Mouse (Mus musculus): ENCODE results near the gene Crabp1. TPM values are rescaled to one million over a fixed set of nuclear protein-coding genes. Genes with fewer than 3 reads are reported as not detected.

Crabp1 gene
- polyA plus RNA-seq, 1 experiment = 12.2 TPM

- TF ChIP-seq CTCF (IDR thresholded peaks at IDR 0.05; ENCODE audit: control insufficient read depth, insufficient read depth, insufficient replicate concordance, low read depth, low read length) (no peak), POLR2A (IDR thresholded peaks at IDR 0.05; ENCODE audit: control insufficient read depth, low read depth, low read length) (no peak)
- Histone ChIP-seq H3K27ac (ENCODE audit: control insufficient read depth, insufficient read depth, low read depth, low read length) (no peak overlapping the region), H3K4me3 (ENCODE audit: control insufficient read depth, low read depth, low read length) (no peak overlapping the region), H3K36me3 (ENCODE audit: control insufficient read depth, insufficient read depth, low read length) (no peaks in the 10 kb centered on the region), H3K27me3 (ENCODE audit: control insufficient read depth, insufficient read depth, low read length) (no peaks in the 10 kb centered on the region), H3K4me1 (ENCODE audit: control insufficient read depth, insufficient read depth, low read length) (no peaks in the 10 kb centered on the region)
Observed at GRCm38 (mm10) chr9:54816508-54817201, 52.1 kb downstream of the Crabp1 start.

- Histone ChIP-seq H3K27ac (ENCODE audit: control insufficient read depth, insufficient read depth, low read depth, low read length) (no peak overlapping the region), H3K4me3 (ENCODE audit: control insufficient read depth, low read depth, low read length) (no peak overlapping the region), H3K36me3 (ENCODE audit: control insufficient read depth, insufficient read depth, low read length) (no peaks in the 10 kb centered on the region), H3K27me3 (ENCODE audit: control insufficient read depth, insufficient read depth, low read length) (no peaks in the 10 kb centered on the region), H3K4me1 (ENCODE audit: control insufficient read depth, insufficient read depth, low read length) (no peaks in the 10 kb centered on the region)
- TF ChIP-seq POLR2A (IDR thresholded peaks at IDR 0.05; ENCODE audit: control insufficient read depth, low read depth, low read length) = no peak
- TF ChIP-seq CTCF (IDR thresholded peaks at IDR 0.05; ENCODE audit: control insufficient read depth, insufficient read depth, insufficient replicate concordance, low read depth, low read length) = peak; percentile 17; the same call in 1 of the 2 replicates
Observed at GRCm38 (mm10) chr9:54821442-54822100, 57.0 kb downstream of the Crabp1 start.

Other genes with a start within 250 kb of the Crabp1 start
- gene Sh2d7, start 225.8 kb upstream of the Crabp1 start, polyA plus RNA-seq (2012; rRNA removed) = 4.3 and 4.4 TPM in 2 replicates
- gene Cib2, start 204.5 kb upstream of the Crabp1 start, polyA plus RNA-seq (2012; rRNA removed) = 3.2 and 3.6 TPM in 2 replicates
- 11.9 and 13.8 TPM in 2 replicates for gene Idh3a, start 178.4 kb upstream of the Crabp1 start, polyA plus RNA-seq (2012; rRNA removed)
- gene Acsbg1, start 102.9 kb upstream of the Crabp1 start, polyA plus RNA-seq (2012; rRNA removed) = 91.8 and 114 TPM in 2 replicates
- gene Dnaja4, start 65.9 kb upstream of the Crabp1 start, polyA plus RNA-seq (2012; rRNA removed) = 129 and 142 TPM in 2 replicates
- gene Wdr61, start 30.2 kb upstream of the Crabp1 start, polyA plus RNA-seq (2012; rRNA removed) = 24.5 and 26.9 TPM in 2 replicates
- 25.2 and 36.5 TPM in 2 replicates for gene Ireb2, start 99.0 kb downstream of the Crabp1 start, polyA plus RNA-seq (2012; rRNA removed)
- 0.16 and 0.36 TPM in 2 replicates for gene Hykk, start 152.5 kb downstream of the Crabp1 start, polyA plus RNA-seq (2012; rRNA removed)
- gene Psma4, start 186.0 kb downstream of the Crabp1 start, polyA plus RNA-seq (2012; rRNA removed) = 56.6 and 80.4 TPM in 2 replicates
- gene AY074887, start 186.2 kb downstream of the Crabp1 start, polyA plus RNA-seq (2012; rRNA removed) = 0.25 TPM in 1 of 2 replicates, not detected in the other
- gene Chrna5, start 216.1 kb downstream of the Crabp1 start, polyA plus RNA-seq (2012; rRNA removed) = 6.7 and 9.2 TPM in 2 replicates